Mouse (Mus musculus): ENCODE results near the gene Dgkz.

The Dgkz gene

DNA sequence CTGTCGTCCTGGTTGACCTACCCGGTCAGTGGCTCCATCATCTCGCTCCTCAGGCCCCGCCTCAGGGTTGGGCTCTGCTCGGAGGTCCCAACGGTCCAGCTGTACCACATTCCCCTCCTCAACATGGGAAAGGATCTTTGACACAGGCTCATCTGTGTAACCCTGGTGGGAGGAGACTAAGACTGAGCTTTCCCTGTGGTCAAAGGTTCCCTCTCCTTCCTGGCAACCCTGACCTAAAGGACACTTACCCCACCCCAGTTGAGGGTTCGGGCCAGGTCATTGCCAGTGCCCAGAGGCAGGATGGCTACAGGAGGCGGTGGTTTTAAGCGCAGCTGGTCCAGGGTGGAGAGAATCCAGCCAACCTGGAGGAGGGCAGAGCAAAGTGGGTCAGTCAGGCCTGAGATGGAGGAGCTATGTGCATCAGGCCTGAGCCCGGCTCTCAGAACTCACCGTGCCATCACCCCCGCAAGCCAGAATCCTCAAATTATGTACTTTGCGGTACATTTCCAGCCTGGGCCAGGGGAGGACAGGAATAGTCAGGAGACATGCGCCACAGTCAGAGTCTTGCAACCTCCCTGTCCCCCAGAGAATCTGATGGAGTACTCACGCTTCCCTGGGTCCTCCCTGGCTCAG is 36.2 kb downstream of the Dgkz start:
- no peak for DNase-seq (ENCODE audit: low read depth, low spot score)

DNA sequence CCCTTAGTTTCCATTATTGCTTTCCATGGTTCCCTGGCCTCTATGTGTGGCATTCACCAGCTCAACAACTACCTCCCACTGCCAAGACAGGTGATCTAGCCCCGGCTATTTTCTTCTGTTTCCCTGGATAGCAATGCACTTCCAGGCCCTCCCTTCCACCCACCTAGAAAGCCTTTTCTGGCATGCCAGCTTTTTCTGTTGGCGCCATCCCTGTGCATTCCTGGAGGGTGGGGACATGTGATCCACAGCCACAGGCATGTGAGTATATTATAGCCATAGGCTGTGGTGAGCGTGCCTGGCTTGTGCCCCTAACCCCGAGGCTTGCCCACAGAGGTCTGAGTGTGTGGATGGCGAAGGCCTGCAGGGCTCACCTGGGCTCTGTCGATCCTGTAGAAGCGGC is 39.5 kb downstream of the Dgkz start:
- DNase-seq (ENCODE audit: low read depth, low spot score), result no peak

DNA sequence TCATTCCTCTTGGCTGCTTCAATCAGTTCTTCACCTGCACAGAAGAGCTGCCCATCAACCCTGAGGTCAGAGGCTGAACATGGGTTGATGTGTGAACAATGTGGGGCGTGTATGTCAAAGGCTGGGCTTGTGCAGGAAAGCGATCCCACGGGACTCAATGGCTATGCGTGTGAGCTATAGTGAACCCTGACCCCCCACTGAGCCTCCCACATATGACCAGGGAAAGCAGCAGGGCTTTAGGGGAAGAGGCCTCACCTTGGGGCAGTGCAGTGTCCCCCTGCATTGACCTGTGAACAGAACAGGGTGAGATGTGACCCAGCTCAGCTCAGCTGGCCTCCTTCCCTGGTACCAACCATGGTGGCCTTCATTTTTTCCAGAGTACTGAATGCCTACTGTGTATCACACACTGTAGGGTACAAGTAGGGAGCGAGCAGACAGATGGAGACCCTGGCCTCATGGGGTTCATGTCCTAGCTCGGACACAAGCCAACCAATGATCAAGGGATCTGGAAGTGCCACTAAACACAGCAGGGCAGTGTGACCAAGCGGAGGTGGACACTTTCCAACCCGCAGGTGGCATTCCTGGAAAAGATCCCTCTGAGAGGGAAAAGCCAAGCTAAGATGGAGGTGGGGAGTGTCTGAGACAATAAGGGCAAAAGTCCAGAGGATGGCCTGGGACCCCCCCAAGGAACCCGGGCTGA is 40.7 kb downstream of the Dgkz start:
- DNase-seq (ENCODE audit: low read depth, low spot score), result no peak

DNA sequence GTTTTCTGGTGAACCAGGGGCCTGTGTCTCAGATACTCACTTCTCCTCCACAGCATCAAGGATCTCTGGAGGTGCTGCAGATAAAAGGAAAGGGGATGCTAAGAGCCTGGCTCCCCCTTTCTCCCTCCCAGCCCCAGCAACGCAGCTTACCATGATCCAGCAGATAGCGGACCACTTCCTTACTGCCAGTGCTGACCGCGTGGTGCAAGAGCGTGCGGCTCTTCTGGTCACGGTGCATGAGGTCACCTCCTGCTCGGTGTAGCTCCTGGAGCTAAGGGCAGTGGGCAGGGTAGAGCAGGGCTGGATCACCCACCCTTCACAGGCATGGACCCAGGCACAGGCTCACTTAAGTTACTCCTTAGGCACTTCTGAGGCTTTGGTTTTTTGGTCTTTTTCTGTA is 41.6 kb downstream of the Dgkz start:
- DNase-seq (ENCODE audit: low read depth, low spot score), result no peak

DNA sequence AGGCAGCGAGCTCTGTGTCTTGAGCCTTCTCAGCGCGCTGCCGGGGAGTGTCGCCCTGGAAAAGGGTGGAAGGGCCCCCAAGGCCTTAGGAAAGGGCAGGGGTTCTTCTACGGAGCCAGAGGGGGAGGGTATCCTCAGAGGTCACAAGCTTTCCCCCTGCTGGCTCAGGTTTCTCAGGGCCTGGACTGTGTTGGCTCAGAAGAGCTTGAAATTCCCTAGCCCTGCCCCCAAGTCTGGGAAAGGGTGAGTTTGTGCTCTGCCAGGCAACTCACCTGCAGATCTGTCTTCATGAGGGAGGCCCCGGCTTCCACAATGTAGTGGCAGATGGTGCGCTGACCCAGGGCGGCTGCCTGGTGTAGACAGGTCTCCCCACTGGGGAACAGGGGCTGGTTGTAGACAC is 42.2 kb downstream of the Dgkz start:
- DNase-seq (ENCODE audit: low read depth, low spot score), result no peak

DNA sequence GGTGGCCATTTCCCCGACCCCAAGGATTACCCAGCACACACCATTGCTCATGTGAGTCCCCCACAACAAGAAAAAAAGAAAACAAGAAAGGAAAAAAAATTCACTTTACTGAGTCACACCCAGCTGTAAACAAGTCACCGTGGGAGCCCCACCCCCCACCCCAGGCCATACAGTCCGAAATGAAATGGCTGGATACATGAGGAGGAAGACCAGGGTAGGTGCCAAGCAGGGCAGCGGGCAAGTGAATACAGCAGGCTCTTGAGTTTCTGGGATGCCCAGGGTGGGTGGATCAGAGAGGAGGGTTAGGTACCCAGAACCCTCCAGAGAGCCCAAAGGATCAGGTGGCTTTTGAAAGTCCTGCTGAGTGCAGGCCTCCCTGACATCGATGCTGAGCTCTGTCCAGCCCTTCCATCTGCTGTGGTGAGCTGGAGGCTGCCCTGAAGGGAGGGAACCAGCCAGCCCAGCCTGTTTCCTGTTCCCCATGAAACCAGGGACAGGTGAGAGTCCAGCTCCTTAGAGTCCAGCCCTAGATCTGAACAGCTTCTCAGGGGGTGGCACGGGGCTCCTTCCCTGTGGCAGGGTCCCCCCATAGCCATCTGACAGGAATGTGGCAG is 42.8 kb downstream of the Dgkz start:
- DNase-seq (ENCODE audit: low read depth, low spot score), result no peak

DNA sequence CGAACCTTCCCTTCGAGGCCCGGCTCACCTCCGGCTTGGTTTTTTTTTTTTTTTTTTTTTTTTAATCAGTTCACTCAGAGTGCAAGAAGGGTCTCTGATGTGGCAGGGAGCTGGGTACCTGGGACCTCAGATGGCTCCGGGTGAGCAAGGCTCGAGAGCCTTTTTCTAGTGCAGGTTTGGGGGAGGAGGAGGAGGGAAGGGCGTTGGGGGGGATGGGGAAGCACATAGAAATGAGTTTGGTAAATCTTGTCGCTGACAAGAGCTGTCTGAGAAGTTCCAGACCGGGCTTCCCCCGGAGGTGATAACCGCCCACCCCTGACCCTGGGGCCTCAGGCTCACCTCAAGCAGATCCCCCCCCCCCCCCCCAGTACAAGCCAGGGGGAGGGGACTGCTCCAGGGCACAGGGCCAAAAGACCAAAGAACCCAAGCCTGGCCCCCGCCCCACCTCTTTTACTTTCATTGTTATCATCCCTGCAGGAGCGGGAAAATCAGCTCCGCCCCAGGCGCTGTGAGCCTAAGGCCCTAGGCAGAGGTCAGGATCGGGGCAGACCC is 43.4 kb downstream of the Dgkz start, which contains the start of gene Mdk:
Gene Mdk, minus strand, starts transcription at position 138 of the 552 bp plus-strand sequence.
- DNase-seq (ENCODE audit: low read depth, low spot score), result no peak

DNA sequence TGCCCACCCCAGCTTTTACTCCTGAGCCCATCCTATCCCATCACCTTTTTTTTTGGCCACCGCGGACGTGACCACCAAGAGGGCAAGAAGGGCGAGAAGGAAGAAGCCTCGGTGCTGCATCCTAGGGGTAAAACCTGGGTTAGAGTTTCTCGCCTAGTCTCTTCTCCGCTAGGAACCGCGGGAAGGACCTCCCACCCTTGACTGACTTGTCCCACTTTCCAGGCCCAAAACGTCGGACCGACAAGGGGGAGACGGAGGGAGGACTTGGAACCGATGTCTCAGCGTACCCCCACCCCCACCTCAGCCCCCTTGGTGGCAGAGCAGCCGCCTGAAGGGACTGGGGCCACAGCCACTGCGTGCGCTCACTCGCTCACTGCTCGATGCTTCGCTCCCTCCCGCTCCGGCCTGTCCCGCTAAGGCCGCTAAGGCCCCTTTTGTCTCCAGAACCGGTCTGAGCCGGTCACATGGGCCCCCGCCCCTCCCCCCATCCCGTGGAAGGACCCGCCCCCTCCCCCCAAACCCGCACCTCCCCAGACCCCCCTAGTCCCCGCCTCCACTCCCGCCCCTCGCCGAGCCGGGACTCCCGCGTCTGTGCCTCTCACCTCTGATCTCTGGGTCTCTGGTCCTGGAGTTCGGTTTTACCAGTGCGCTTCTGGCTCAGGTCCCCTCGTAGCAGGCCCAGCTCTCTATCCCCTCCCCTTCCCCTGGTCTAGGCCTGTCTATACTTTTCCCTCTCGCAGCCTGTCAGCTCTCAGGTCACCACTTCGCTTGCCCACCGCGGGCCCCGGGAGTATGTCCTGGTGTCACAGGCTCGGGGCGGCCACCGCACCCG is 44.1 kb downstream of the Dgkz start:
- peak; percentile 85 for DNase-seq (ENCODE audit: low read depth, low spot score)

DNA sequence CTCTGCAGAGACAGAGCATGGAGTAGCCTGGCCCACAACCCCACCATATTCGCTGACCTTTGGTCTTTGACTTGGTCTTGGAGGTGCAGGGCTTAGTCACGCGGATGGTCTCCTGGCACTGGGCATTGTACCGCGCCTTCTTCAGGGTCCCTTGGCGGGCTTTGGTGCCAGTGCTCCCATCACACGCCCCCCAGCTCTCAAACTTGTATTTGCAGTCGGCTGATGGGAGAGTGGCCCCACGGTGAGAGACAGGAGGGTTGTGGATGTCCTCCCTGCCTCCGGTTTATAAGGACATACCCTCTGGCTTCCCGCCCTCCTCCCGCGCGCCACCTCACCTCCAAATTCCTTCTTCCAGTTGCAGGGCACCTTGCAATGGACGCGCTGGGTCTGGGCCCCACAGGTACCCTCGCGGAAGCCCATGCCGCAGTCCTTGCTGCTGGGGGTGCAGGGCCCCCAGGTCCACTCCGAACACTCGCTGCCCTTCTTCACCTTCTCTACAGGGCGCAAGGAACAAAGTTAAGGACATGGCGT is 44.8 kb downstream of the Dgkz start:
- no peak for DNase-seq (ENCODE audit: low read depth, low spot score)

DNA sequence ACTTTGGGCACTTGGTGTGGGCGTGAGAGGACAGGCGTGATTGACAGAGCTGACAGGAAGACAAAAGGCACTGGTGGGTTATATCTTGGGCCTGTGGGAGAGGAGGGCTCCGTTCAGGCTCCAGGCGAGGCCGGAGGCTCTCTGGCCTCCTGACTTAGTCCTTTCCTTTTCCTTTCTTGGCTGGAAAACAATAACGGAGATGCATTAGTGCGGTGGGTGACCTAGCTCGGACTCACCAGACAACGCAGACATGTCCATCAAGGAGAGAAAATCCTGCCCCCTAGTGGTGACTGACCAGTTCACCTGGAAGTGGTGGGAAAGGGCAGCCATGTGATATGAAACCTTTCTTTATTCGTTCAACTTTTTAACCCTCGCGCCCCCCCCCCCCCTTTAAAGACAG is 45.7 kb downstream of the Dgkz start:
- peak; percentile 92 for DNase-seq (ENCODE audit: low read depth, low spot score)

DNA sequence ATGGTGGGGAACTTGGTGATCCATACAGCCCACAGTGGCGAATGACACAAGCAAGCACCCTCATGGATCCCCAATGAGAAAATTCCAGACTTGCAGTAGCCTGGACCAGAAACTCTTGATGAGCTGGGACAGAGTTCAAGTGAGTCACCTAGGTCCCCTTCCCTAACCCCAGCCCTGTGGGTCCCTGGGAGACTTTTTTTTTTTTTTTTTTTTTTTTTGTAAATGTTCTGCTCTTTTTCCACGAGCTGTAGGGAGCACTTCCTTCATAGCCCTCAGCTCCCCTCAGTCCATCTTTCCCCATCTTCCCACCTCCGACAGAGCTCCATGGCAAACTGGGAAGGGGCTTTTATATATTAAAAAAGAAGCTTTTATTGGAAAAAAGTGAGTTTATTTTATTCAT is 46.2 kb downstream of the Dgkz start:
- no peak for DNase-seq (ENCODE audit: low read depth, low spot score)

DNA sequence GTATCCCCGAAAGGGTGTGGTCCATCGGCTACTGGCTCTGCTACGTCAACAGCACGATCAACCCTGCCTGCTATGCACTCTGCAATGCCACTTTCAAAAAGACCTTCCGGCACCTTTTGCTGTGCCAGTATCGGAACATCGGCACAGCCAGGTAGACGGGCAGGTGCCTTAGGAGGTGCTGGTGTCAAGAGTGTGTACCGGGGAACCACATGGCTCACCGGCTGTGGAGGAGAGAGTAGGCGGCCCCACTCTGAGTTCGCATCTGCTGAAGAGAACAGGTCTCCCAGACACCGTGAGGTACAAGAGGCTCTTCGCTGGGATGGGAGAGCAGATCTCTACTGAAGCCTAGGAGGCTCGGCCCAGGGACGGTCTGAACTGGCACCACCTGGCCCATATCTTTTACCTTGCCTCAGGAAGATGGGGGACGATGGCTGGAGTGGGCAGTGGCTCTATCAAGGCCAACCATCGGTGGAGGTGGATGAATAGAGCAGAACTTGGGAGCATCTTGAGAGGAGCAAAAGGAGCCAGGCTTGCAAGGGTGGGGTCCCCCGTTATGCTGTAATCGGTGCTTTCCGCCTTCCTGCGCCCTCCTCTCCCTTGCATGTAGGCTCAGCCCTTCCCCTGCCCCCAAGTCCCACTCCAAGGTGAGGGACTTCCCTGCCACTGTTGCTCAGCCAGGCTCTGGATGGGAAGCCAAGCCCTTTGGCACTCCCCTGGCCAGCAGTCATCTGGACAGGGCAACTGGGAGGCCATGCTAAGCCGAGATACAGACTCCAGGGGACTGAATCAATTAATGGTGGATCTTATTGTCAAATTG is 46.9 kb downstream of the Dgkz start:
- no peak for DNase-seq (ENCODE audit: low read depth, low spot score)

DNA sequence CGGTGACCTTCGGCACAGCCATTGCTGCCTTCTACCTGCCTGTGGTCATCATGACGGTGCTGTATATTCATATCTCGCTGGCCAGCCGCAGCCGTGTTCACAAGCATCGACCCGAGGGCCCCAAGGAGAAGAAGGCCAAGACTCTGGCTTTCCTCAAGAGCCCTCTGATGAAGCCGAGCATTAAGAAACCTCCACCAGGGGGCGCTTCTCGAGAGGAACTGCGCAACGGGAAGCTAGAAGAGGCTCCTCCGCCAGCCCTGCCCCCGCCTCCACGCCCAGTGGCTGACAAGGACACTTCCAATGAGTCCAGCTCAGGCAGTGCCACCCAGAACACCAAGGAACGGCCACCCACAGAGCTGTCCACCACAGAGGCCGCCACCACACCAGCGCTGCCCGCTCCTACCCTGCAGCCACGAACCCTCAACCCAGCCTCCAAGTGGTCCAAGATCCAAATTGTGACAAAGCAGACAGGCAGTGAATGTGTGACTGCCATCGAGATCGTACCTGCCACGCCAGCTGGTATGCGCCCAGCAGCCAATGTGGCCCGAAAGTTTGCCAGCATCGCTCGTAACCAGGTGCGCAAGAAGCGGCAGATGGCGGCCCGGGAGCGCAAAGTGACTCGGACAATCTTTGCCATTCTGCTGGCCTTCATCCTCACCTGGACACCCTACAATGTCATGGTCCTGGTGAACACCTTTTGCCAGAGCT is 47.7 kb downstream of the Dgkz start:
- peak; percentile 81 for DNase-seq (ENCODE audit: low read depth, low spot score)

DNA sequence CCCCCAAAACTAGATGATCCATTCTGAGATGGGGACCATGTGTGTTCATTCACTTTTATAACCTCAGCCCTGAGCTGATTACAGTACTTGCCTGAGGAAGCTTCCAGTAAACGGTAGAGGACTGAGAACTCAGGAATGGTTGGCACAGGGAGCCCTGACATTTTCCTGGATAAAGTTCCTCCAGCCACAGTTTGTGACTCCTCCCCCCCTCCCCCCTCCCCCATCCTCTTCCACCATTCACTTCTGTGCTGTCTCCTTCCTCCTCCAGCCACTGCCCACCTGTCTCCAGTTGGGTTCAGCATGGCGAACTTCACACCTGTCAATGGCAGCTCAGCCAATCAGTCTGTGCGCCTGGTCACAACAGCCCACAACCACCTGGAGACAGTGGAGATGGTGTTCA is 48.7 kb downstream of the Dgkz start, which contains the start of gene Chrm4:
Gene Chrm4, plus strand, starts transcription at position 301 of the 400 bp plus-strand sequence.
- no peak for DNase-seq (ENCODE audit: low read depth, low spot score)

DNA sequence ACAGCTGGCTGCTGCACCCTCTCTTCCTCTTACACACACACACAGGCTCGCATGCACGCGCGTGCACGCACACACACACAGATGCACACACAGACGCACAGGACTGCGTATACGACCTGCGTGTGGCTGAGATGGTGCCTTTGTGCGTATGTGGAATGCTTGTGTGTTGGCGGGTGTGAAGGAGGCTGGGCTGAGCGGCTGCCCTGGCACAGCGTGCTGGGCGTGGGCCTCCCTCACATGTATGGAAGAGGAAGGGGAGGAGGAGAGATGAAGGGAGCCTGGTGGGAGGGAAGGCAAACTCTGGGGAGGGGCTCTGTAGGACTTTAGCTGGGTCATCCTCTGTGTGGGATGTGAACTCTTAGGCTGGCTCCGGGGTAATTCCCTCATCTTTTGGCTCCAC is 50.2 kb downstream of the Dgkz start:
- no peak for DNase-seq (ENCODE audit: low read depth, low spot score)

DNA sequence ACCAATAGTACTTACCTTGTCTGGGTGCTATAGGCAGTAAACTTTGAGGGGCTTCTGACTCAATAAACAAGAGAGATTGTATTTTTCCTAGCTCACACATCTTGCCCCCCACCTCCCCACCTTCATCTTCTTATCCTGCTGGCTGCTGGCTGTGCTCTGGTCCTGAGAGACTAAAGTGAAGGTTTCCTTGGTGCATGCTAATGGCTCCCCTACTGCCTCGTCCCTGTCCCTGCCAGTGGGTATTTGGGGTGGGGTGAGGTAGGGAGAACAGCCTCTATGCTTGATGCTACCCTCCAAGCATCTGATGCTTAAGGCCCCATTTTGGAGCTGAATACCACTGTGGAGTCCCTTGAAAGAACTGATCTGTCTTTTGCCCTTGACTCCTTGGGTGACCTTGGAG is 50.9 kb downstream of the Dgkz start:
- DNase-seq (ENCODE audit: low read depth, low spot score), result no peak

DNA sequence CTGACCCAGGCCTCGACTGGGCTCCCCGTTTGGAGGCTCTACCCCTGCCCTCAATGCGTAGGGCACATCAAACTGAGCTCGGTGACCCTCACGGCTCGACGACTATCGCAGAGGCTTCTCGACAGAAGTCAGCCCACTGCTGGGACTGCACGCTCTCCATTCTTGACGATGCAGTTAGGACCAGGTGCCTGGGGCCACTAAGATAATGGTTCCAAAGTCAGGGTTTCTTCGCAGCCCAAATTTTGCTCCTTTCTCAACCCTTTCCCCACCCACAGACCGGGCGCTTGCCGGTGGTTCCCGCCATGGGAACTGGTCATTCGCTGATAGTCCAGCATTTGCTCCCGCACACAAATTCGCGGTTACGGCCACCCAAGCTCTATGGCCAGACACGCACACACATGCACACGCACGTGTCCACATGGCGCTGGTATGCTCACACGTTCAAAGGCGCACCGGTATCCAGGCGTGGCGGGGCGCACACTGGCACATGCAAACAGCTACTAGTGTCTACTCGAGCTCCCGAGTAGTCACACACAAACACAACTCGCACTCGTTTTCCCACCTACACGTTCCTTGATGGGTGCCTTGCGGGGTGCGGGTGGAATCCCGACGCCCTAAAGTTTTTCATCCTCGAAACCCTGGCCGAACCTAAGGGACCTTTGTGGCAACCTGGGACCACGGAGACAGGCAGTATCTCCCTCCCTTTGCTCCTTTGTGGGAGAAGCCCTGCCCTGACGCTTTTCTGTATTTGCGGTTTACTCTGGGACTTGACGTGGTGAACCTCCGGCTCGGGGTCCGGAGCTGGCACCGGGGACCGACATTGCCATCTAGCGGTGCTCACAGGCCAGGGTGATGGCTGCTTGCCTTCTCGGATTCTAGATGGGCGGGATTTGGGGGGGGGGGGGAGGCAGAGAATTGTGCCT is 52.0 kb downstream of the Dgkz start:
- peak; percentile 79 for DNase-seq (ENCODE audit: low read depth, low spot score)

DNA sequence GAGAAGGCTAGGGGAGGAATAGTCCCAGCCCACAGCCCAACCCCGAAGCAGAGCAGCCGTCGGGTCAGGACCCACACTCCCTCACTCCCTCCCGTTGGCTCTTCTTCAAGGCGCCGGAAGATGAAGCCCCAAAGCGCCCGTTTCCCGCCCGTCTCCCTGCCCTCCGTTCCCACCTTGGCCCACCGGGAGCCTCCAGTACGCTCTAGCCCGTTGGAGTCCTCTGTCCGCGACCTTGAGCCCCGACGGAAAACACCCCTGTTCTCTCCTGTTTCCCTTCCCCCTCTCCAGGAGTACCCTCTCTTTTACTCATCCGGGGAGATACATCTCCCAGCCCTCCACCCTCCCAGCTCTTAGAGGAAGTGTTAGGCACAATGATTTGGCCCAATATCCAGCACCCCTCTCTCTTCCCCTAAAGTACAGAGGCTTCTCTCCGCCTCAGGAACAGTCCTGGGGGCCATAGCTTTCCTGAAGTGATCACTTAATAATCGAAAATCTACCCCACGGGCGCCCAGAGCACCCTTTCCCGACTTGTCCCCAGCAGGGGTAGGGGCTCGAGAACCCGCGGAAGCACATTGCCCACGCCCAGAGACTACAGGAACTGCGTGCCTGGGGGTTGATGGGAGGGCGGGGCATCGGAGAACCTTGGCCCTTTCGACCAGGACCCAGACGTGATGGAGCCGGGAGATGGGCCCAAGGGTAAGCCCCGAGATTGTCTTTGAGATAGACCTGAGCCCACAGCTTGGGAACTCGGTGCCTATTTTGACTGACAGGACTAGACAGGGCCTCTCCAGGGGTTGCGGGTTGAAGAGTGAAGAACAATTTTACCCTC is 52.9 kb downstream of the Dgkz start:
- DNase-seq (ENCODE audit: low read depth, low spot score), result no peak

Data from forelimb bud, embryonic 11.5 days (tissue).